In the genomic region with DNA sequence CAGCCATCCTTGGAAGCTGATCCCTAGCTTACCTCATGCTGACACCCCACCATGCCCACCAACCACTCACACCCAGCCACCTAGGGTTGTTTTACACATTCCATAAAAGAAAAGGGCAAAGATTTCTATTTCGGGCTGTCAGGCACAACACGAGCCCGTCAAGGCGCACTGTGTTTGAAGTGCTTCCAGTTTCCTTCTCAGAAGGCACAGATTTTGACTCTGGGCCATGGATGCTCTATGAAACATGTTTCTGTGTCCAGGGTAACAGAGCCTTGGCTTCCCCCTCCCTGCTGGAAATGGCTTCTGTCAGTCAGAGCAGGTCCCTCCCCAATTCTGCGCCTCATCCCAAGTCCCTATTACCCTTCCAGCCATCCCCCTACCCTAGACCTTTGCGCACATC, we compare ENCODE assay signal across 20 mouse cellular contexts.
DNase-seq lines count a peak whose midpoint lies in the region; ATAC-seq and TF ChIP-seq lines count a peak whose summit lies in the region.
"Had no signal": no experiment of that assay in that cellular context is flagged by ENCODE, and none has a peak within 500 bp of the region (broad histone marks: within the 10 kb centered on the region; RNA-seq: fewer than 3 reads in every experiment).

No protein-coding gene starts in this region.

- intact Hi-C loops in heart, postnatal 10 days (cut with DNase I): no loop called here

- no peak for TF ChIP-seq EP300 in heart, postnatal 0 days (IDR thresholded peaks at IDR 0.05; ENCODE audit: low read depth)

- no peaks in the 10 kb centered on the region for H3K9me3 ChIP-seq in heart, postnatal 0 days (replicated peaks; ENCODE audit: control insufficient read depth, low read length)
- H3K9me3 ChIP-seq: embryonic facial prominence, embryonic 15.5 days; heart, embryonic 15.5 days; midbrain, embryonic 13.5 days had no signal

- no peaks in the 10 kb centered on the region for H3K4me1 ChIP-seq in heart, postnatal 0 days (ENCODE audit: control insufficient read depth, insufficient read depth)
- peaks cover 2% of the 10 kb centered on the region; the same call in 1 of the 2 replicates for H3K4me1 ChIP-seq in lung, adult 2 months (ENCODE audit: control insufficient read depth, insufficient read depth, low read length)

- no peak overlapping the region for H3K4me3 ChIP-seq in heart, postnatal 0 days (ENCODE audit: low read depth, low read length)
- H3K4me3 ChIP-seq in lung, adult 2 months (replicated peaks; ENCODE audit: extremely low read depth, low read depth, low read length): no peak overlapping the region
- H3K4me3 ChIP-seq: embryonic facial prominence, embryonic 15.5 days; heart, embryonic 15.5 days; midbrain, embryonic 13.5 days had no signal

- WGBS in heart, postnatal 0 days: 64% methylated on average over 6 of the region's 6 CpGs
- 76% methylated on average over 6 of the region's 6 CpGs for WGBS in lung, adult 2 months

- H3K4me2 ChIP-seq in heart, postnatal 0 days (ENCODE audit: low read depth, low read length): no peak overlapping the region
- H3K4me2 ChIP-seq: embryonic facial prominence, embryonic 15.5 days; heart, embryonic 15.5 days; midbrain, embryonic 13.5 days had no signal

- no peak overlapping the region for H3K9ac ChIP-seq in heart, postnatal 0 days (replicated peaks; ENCODE audit: low read depth, low read length)
- H3K9ac ChIP-seq: embryonic facial prominence, embryonic 15.5 days; heart, embryonic 15.5 days; liver, embryonic 14.5 days; midbrain, embryonic 13.5 days had no signal

- TF ChIP-seq CTCF in heart, postnatal 0 days (IDR thresholded peaks at IDR 0.05; ENCODE audit: low read depth): no peak
- TF ChIP-seq CTCF in lung, adult 2 months (IDR thresholded peaks at IDR 0.05; ENCODE audit: insufficient read depth, low read length): no peak

- peak; percentile 40; the same call in 1 of the 2 replicates for ATAC-seq in heart, postnatal 0 days (ENCODE audit: insufficient read depth, low read depth)
- ATAC-seq: forebrain, embryonic 16.5 days; hindbrain, embryonic 16.5 days; midbrain, embryonic 13.5 days; Patski had no signal

- H3K27me3 ChIP-seq in heart, postnatal 0 days (ENCODE audit: control insufficient read depth, insufficient read depth, low read length): no peaks in the 10 kb centered on the region
- H3K27me3 ChIP-seq: embryonic facial prominence, embryonic 15.5 days; heart, embryonic 15.5 days; midbrain, embryonic 13.5 days; Patski had no signal

- TF ChIP-seq POLR2A in lung, adult 2 months (IDR thresholded peaks at IDR 0.05; ENCODE audit: borderline replicate concordance, extremely low read depth, low read depth, low read length): no peak

- no peak overlapping the region for H3K27ac ChIP-seq in heart, postnatal 0 days (ENCODE audit: low read depth)
- H3K27ac ChIP-seq: embryonic facial prominence, embryonic 15.5 days; heart, embryonic 15.5 days; liver, embryonic 14.5 days; midbrain, embryonic 13.5 days had no signal

- H3K36me3 ChIP-seq in heart, postnatal 0 days (replicated peaks; ENCODE audit: control insufficient read depth, insufficient read depth, low read length): no peaks in the 10 kb centered on the region
- H3K36me3 ChIP-seq: embryonic facial prominence, embryonic 15.5 days; heart, embryonic 15.5 days; midbrain, embryonic 13.5 days had no signal

- DNase-seq in adrenal gland, postnatal 10 days: peak; percentile 41
- no peak for DNase-seq in adrenal gland, adult 18-20 months (ENCODE audit: low spot score in 2 of 2)
- no peak for DNase-seq in heart, postnatal 0 days (ENCODE audit: low spot score)
- DNase-seq in heart, postnatal 10 days: no peak
- DNase-seq in lung, postnatal 10 days: peak; percentile 12
- DNase-seq in lung, adult 2 months: no peak
- peak; percentile 61 for DNase-seq in telencephalon, adult 2 months (ENCODE audit: low read depth, low spot score)
- DNase-seq in ovary, adult 18-20 months (ENCODE audit: low spot score): no peak
- DNase-seq: cerebellum, adult 11 months; heart, adult 11 months; kidney, adult 9 months; lung, postnatal 4 days; thymus, postnatal 25 days had no signal

Comparison
In these comparisons a context has a peak if more than half of its experiments do, and no peak if none do; other contexts are left out.
1. DNase-seq: peak in adrenal gland, postnatal 10 days (single experiment), lung, postnatal 10 days (single experiment) and telencephalon, adult 2 months (single experiment); none in adrenal gland, adult 18-20 months (0 of 2), heart, postnatal 0 days (single experiment), heart, postnatal 10 days (0 of 2), lung, adult 2 months (single experiment) and ovary, adult 18-20 months (single experiment).